Mouse (Mus musculus): ENCODE measurements around the gene Heatr4. TPM values are rescaled to one million over a fixed set of nuclear protein-coding genes. Genes with fewer than 3 reads are reported as not detected.

Heatr4 gene
- total RNA-seq, 2 experiments from 2014 or later, result not detected

DNA sequence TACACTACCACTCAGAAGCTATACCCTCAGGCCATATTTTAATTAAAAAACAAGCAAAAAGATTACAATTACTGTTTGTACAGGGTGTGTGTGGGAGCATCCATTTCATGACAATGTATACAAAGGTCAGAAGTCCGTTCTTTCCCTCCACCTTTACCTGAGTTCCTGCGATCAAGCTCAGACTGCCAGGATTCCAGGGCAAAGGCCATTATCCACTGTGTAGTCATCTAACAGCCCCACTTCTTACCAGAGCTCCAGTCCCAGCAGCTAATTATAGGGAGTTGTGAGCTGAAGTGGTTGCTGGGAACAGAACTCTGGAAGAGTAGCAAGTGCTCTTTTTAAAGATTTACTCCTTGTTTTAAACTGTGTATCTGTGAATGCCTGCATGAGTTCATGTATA lies 74.2 kb downstream of the Heatr4 start:
- DNase-seq (ENCODE audit: low spot score in 2 of 2), result no peak
- intact Hi-C loops (cut with DNase I), result no loop called here

Other genes starting within 250 kb of the Heatr4 start
- 1 to 10 TPM; 7.3 to 9.4 TPM for gene Papln, start 221.2 kb downstream of the Heatr4 start, total RNA-seq (2021)
- 10 to 100 TPM; 68.3 to 74.5 TPM for gene Numb, start 62.9 kb downstream of the Heatr4 start, total RNA-seq (2021)
- gene Riox1, start 34.2 kb downstream of the Heatr4 start, total RNA-seq (2021), result 10 to 100 TPM; 16.6 to 19.0 TPM
- gene Acot2, start 3.0 kb upstream of the Heatr4 start, total RNA-seq (2021), result 10 to 100 TPM in 1 of 2 experiments, 1 to 10 TPM in 1; 9.5 to 12.5 TPM
- 10 to 100 TPM; 10.3 to 13.8 TPM for gene Acot1, start 24.6 kb upstream of the Heatr4 start, total RNA-seq (2021)
- gene Acot4, start 53.5 kb upstream of the Heatr4 start, total RNA-seq (2021), result 1 to 10 TPM; 2.4 to 3.7 TPM
- gene Gm49366, start 54.1 kb upstream of the Heatr4 start, total RNA-seq (2021), result not detected
- gene Acot3, start 67.3 kb upstream of the Heatr4 start, total RNA-seq (2021), result 1 to 10 TPM; 1.5 to 3.0 TPM
- gene Acot5, start 84.5 kb upstream of the Heatr4 start, total RNA-seq (2021), result 1 to 10 TPM; 5.1 to 7.0 TPM
- gene Acot6, start 115.8 kb upstream of the Heatr4 start, total RNA-seq (2021), result 1 to 10 TPM; 3.7 to 3.9 TPM
- gene Dnal1, start 129.5 kb upstream of the Heatr4 start, total RNA-seq (2021), result 100 to 1,000 TPM; 104 to 108 TPM
- 1 to 10 TPM; 4.9 to 5.2 TPM for gene Pnma1, start 163.6 kb upstream of the Heatr4 start, total RNA-seq (2021)
- gene Elmsan1, start 234.0 kb upstream of the Heatr4 start, total RNA-seq (2021), result 10 to 100 TPM; 15.0 to 15.7 TPM